Mouse (Mus musculus): ENCODE measurements around the gene Eng. TPM values are rescaled to one million over a fixed set of nuclear protein-coding genes. Genes with fewer than 3 reads are reported as not detected.

Gene Eng
- polyA plus RNA-seq, 1 experiment from 2014 or later, result 24.8 TPM

DNA sequence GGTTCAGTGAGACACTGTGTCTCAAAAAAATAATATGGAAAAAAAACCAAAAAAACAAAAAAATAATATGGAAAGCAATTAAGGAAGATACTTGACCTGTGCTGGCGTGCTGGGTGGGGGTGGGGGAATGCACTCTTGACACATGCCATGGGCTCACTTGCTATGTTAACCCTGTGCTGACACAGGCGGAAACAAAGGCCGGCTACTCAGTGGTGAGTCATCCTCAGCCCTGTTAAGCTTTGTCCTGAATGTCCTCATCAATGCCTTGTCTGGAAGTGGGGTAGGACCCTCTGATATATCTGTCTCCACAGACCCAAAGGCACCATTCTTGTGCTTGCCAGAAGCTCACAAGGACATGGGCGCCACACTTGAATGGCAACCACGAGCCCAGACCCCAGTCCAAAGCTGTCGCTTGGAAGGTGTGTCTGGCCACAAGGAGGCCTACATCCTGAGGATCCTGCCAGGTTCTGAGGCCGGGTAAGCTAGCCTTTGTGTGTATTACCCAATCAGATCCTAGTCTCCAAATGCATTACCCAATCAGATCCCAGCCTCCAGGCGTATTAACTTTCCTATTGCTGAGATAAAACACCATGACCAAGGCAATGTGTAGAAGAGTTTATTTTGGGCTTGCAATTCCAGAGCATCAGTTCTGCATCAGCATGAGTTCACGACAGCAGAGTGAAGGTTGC is 25.7 kb downstream of the Eng start:
- Histone ChIP-seq H3K4me3 (replicated peaks) (no peak overlapping the region), H3K4me2 (replicated peaks) (no peak overlapping the region), H3K9me3 (no peaks in the 10 kb centered on the region), H3K36me3 (no peaks in the 10 kb centered on the region), H3K9ac (replicated peaks) (no peak overlapping the region), H3K27me3 (no peaks in the 10 kb centered on the region), H3K4me1 (replicated peaks) (peaks cover 2% of the 10 kb centered on the region; the same call in 1 of the 2 replicates), H3K27ac (no peak overlapping the region)
- 69% methylated on average over 9 of the region's 9 CpGs for WGBS
- no peak for ATAC-seq

DNA sequence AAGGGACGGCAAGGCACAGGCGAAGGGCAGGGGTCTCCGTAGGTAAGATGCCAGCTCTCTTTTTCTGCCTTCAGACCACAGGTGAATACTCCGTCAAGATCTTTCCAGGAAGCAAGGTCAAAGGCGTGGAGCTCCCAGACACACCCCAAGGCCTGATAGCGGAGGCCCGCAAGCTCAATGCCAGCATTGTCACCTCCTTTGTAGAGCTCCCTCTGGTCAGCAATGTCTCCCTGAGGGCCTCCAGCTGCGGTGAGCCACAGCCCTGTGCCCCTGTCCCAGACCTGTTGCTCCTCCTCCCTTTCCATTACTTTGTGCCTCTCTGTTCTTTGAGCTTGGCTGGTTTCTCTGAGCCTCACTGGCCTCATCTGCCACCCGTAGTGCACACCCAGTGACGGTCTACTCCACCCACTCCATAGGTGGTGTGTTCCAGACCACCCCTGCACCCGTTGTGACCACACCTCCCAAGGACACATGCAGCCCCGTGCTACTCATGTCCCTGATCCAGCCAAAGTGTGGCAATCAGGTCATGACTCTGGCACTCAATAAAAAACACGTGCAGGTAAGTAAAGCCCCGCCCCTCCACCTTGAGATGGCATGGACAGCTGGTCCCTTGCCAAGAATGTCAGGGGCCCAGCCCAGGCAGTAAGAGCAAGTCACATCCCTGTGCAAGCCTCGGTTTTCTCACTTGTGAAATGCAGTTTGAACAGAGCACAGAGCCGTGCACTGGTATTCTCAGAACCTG is 27.0 kb downstream of the Eng start:
- ATAC-seq, result no peak
- 92% methylated on average over 16 of the region's 16 CpGs for WGBS
- no peak overlapping the region for H3K27ac ChIP-seq
- H3K9me3 ChIP-seq, result no peaks in the 10 kb centered on the region
- H3K4me1 ChIP-seq (replicated peaks), result no peaks in the 10 kb centered on the region
- H3K4me2 ChIP-seq (replicated peaks), result no peak overlapping the region
- no peak overlapping the region for H3K4me3 ChIP-seq (replicated peaks)
- no peaks in the 10 kb centered on the region for H3K36me3 ChIP-seq
- no peaks in the 10 kb centered on the region for H3K27me3 ChIP-seq
- no peak overlapping the region for H3K9ac ChIP-seq (replicated peaks)

DNA sequence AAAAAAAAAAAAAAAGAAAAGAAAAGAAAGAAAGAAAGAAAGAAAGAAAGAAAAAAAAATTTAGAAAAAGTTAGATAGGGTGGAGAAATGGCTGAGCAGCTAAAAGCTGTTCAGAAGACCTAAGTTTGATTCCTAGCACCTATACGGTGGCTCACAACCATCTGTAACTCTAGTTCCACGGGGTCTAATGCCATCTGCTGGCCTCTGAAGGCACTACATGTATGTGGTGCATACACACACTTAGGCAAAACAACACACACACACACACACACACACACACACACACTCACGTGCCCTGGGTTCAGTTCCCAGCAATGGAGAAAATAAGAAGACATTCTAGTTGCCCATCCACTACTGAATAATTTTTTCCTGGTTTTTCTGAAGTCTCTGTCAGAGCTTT is 30.4 kb downstream of the Eng start:
- Histone ChIP-seq H3K4me1 (replicated peaks) (no peaks in the 10 kb centered on the region), H3K4me2 (replicated peaks) (no peak overlapping the region), H3K36me3 (no peaks in the 10 kb centered on the region), H3K27me3 (no peaks in the 10 kb centered on the region), H3K4me3 (replicated peaks) (no peak overlapping the region), H3K27ac (no peak overlapping the region), H3K9me3 (no peaks in the 10 kb centered on the region), H3K9ac (replicated peaks) (no peak overlapping the region)
- ATAC-seq, result no peak
- 93% methylated on average over 3 of the region's 3 CpGs for WGBS

GRCm38 (mm10) chr2:32677683-32678082 is 31.3 kb downstream of the Eng start:
- WGBS, result 96% methylated on average over 7 of the region's 7 CpGs
- no peak for ATAC-seq

GRCm38 (mm10) chr2:32680051-32680451 is 33.7 kb downstream of the Eng start:
- Histone ChIP-seq H3K27ac (no peak overlapping the region), H3K4me1 (replicated peaks) (no peaks in the 10 kb centered on the region), H3K36me3 (peaks cover 26% of the 10 kb centered on the region), H3K4me3 (replicated peaks) (no peak overlapping the region), H3K27me3 (no peaks in the 10 kb centered on the region), H3K4me2 (replicated peaks) (no peak overlapping the region), H3K9ac (replicated peaks) (no peak overlapping the region), H3K9me3 (no peaks in the 10 kb centered on the region)
- no peak for ATAC-seq
- WGBS, result 64% methylated on average over 7 of the region's 7 CpGs

More at GRCm38 (mm10) chr2:32677683-32678082, 31.3 kb downstream of the Eng start:
- no peak overlapping the region for H3K4me2 ChIP-seq (replicated peaks)
- H3K36me3 ChIP-seq, result peaks cover 2% of the 10 kb centered on the region
- no peak overlapping the region for H3K27ac ChIP-seq
- no peaks in the 10 kb centered on the region for H3K27me3 ChIP-seq
- H3K4me1 ChIP-seq (replicated peaks), result no peaks in the 10 kb centered on the region
- H3K9me3 ChIP-seq, result no peaks in the 10 kb centered on the region
- H3K9ac ChIP-seq (replicated peaks), result no peak overlapping the region
- no peak overlapping the region for H3K4me3 ChIP-seq (replicated peaks)

GRCm38 (mm10) chr2:32680961-32681650 is 34.7 kb downstream of the Eng start:
- Histone ChIP-seq H3K9me3 (no peaks in the 10 kb centered on the region), H3K4me2 (replicated peaks) (no peak overlapping the region), H3K4me1 (replicated peaks) (no peaks in the 10 kb centered on the region), H3K27ac (no peak overlapping the region), H3K27me3 (no peaks in the 10 kb centered on the region), H3K36me3 (peaks cover 37% of the 10 kb centered on the region), H3K9ac (replicated peaks) (0 out of 2 replicates have a peak overlapping the region, but pooled peaks have one; percentile 23), H3K4me3 (replicated peaks) (no peak overlapping the region)
- 87% methylated on average over 19 of the region's 19 CpGs for WGBS
- ATAC-seq, result 0 out of 2 replicates have a peak, but pooled peaks have one; percentile 13

GRCm38 (mm10) chr2:32681754-32682153 is 35.4 kb downstream of the Eng start:
- ATAC-seq, result 0 out of 2 replicates have a peak, but pooled peaks have one; percentile 28
- Histone ChIP-seq H3K27ac (no peak overlapping the region), H3K4me1 (replicated peaks) (no peaks in the 10 kb centered on the region), H3K27me3 (no peaks in the 10 kb centered on the region), H3K4me2 (replicated peaks) (no peak overlapping the region), H3K4me3 (replicated peaks) (no peak overlapping the region), H3K9me3 (no peaks in the 10 kb centered on the region), H3K36me3 (peaks cover 43% of the 10 kb centered on the region), H3K9ac (replicated peaks) (no peak overlapping the region)
- WGBS, result 63% methylated on average over 6 of the region's 6 CpGs

GRCm38 (mm10) chr2:32682721-32683417 is 36.5 kb downstream of the Eng start:
- Histone ChIP-seq H3K27ac (no peak overlapping the region), H3K4me2 (replicated peaks) (no peak overlapping the region), H3K27me3 (no peaks in the 10 kb centered on the region), H3K4me3 (replicated peaks) (no peak overlapping the region), H3K9me3 (no peaks in the 10 kb centered on the region), H3K4me1 (replicated peaks) (no peaks in the 10 kb centered on the region), H3K9ac (replicated peaks) (peak overlapping the region; percentile 3; the same call in 1 of the 2 replicates), H3K36me3 (peaks cover 54% of the 10 kb centered on the region)
- 83% methylated on average over 14 of the region's 14 CpGs for WGBS
- no peak for ATAC-seq

GRCm38 (mm10) chr2:32683701-32684100 is 37.3 kb downstream of the Eng start:
- Histone ChIP-seq H3K27ac (no peak overlapping the region), H3K4me3 (replicated peaks) (no peak overlapping the region), H3K4me1 (replicated peaks) (no peaks in the 10 kb centered on the region), H3K4me2 (replicated peaks) (no peak overlapping the region), H3K36me3 (peaks cover 59% of the 10 kb centered on the region), H3K9me3 (no peaks in the 10 kb centered on the region), H3K9ac (replicated peaks) (no peak overlapping the region), H3K27me3 (no peaks in the 10 kb centered on the region)
- no peak for ATAC-seq
- 90% methylated on average over 10 of the region's 10 CpGs for WGBS

GRCm38 (mm10) chr2:32684681-32685428 is 38.5 kb downstream of the Eng start:
- no peaks in the 10 kb centered on the region for H3K4me1 ChIP-seq (replicated peaks)

DNA sequence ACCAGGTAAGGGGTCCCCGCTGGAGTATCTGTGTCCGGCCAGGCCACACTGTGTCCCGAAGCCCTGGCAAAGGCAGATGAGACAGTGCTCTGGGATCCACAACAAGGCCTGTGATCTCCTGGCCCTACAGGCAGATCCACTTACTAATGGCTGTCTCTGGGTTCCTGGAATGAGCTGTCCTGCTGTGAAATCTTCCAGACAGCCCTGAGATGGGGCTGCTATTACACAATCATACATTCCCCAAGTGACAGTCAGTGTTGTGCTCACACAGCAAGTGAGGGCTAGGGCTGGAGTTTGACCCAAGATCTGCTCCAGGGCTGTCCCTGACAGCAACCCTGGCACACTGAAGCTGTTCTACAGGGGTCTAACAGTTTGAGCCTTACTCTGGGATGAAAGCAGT is 39.4 kb downstream of the Eng start:
- H3K36me3 ChIP-seq, result peaks cover 59% of the 10 kb centered on the region
- WGBS, result 96% methylated on average over 3 of the region's 3 CpGs

More at GRCm38 (mm10) chr2:32684681-32685428, 38.5 kb downstream of the Eng start:
- H3K9ac ChIP-seq (replicated peaks), result no peak overlapping the region
- H3K4me2 ChIP-seq (replicated peaks), result no peak overlapping the region
- peaks cover 59% of the 10 kb centered on the region for H3K36me3 ChIP-seq
- WGBS, result 94% methylated on average over 15 of the region's 15 CpGs
- H3K27me3 ChIP-seq, result no peaks in the 10 kb centered on the region
- no peaks in the 10 kb centered on the region for H3K9me3 ChIP-seq
- no peak overlapping the region for H3K27ac ChIP-seq
- no peak overlapping the region for H3K4me3 ChIP-seq (replicated peaks)
- ATAC-seq, result no peak

More for the DNA sequence above, 39.4 kb downstream of the Eng start:
- H3K9ac ChIP-seq (replicated peaks), result no peak overlapping the region
- no peak overlapping the region for H3K4me3 ChIP-seq (replicated peaks)
- H3K9me3 ChIP-seq, result no peaks in the 10 kb centered on the region
- no peak for ATAC-seq
- no peak overlapping the region for H3K4me2 ChIP-seq (replicated peaks)
- H3K27me3 ChIP-seq, result no peaks in the 10 kb centered on the region
- no peaks in the 10 kb centered on the region for H3K4me1 ChIP-seq (replicated peaks)
- no peak overlapping the region for H3K27ac ChIP-seq
